Mouse (Mus musculus) embryonic facial prominence, embryonic 11.5 days (tissue): ENCODE data around the gene Ankrd44. TPM values are rescaled to one million over a fixed set of nuclear protein-coding genes. Genes with fewer than 3 reads are reported as not detected.
"Not testable (repeated sequence)": the region's sequence is repeated elsewhere in the genome, so short reads cannot be mapped to it uniquely, and the experiment has no call there.

Experiments used
- ATAC-seq: fragments of 200-750 bp; cut with Nextera tagmentation; replicated peaks from 2 replicates; pipeline ENCODE4 v1.8.0; 2017; ENCODE audit warnings: low read depth; ENCODE audit not compliant: insufficient number of reproducible peaks, low FRiP score, low TSS enrichment
- DNase-seq: peaks from one replicate; pipeline ENCODE4 v3.0.0-alpha.2; 2015; ENCODE audit warnings: low spot score
- H3K27ac ChIP-seq: fragments of 300-500 bp; sonication (generic); replicated peaks from 2 replicates; pipeline ENCODE4 v1.5.1; 2014; ENCODE audit warnings: mild to moderate bottlenecking, low read depth, low read length, control low read depth
- H3K27me3 ChIP-seq: fragments of 300-500 bp; sonication (generic); 2 replicates; pipeline ENCODE4 v1.6.1; 2014; ENCODE audit warnings: mild to moderate bottlenecking, low read length, moderate library complexity, mixed read lengths; ENCODE audit not compliant: control insufficient read depth, insufficient read depth
- H3K36me3 ChIP-seq: fragments of 300-500 bp; sonication (generic); replicated peaks from 2 replicates; pipeline ENCODE4 v1.6.1; 2014; ENCODE audit warnings: low read depth, mild to moderate bottlenecking, low read length, moderate library complexity, mixed read lengths; ENCODE audit not compliant: control insufficient read depth, insufficient read depth
- H3K4me1 ChIP-seq: fragments of 300-500 bp; sonication (generic); 2 replicates; pipeline ENCODE4 v1.6.1; 2014; ENCODE audit warnings: low read length, mixed read lengths; ENCODE audit not compliant: control insufficient read depth, insufficient read depth
- H3K4me2 ChIP-seq: fragments of 300-500 bp; sonication (generic); 2 replicates; pipeline ENCODE4 v1.6.1; 2014; ENCODE audit warnings: low read depth, mild to moderate bottlenecking, control low read depth, low read length, moderate library complexity
- H3K4me3 ChIP-seq: fragments of 300-500 bp; sonication (generic); 2 replicates; pipeline ENCODE4 v1.5.1; 2014; ENCODE audit warnings: low read depth, low read length, control low read depth
- H3K9ac ChIP-seq: fragments of 300-500 bp; sonication (generic); replicated peaks from 2 replicates; pipeline ENCODE4 v1.6.1; 2014; ENCODE audit warnings: mild to moderate bottlenecking, control low read depth, low read length
- H3K9me3 ChIP-seq: fragments of 300-500 bp; sonication (generic); replicated peaks from 2 replicates; pipeline ENCODE4 v1.6.1; 2016; ENCODE audit warnings: mild to moderate bottlenecking, low read length, inconsistent platforms, mixed read lengths; ENCODE audit not compliant: control insufficient read depth
- WGBS: fragments of 180-500 bp; shearing (Covaris S2); extraction: QIAGEN DNeasy Blood & Tissue Kit; methylation state at CpG from one replicate; pipeline ENCODE4 v1.1.7; 2014; 5-methylcytosine and 5-hydroxymethylcytosine counted together
- polyA plus RNA-seq: library from polyadenylated mRNA; unstranded; fragments of >200 nt; fragmentation: Nextera tagmentation; extraction: Ambion mirVana; gene quantifications from 2 replicates; pipeline ENCODE4 v1.2.1, GENCODE M21; 2014

Ankrd44 gene
- polyA plus RNA-seq, 1 experiment from 2014 or later = 24.4 TPM

- H3K4me2 ChIP-seq, H3K27me3 ChIP-seq, H3K9me3 ChIP-seq, H3K36me3 ChIP-seq, H3K9ac ChIP-seq, H3K27ac ChIP-seq, ATAC-seq, H3K4me3 ChIP-seq, H3K4me1 ChIP-seq, DNase-seq: not testable (repeated sequence)
- 96% methylated on average over 8 of the region's 14 CpGs for WGBS
Measured at GRCm38 (mm10) chr1:54956995-54957394, 30.8 kb upstream of the Ankrd44 start.

- ATAC-seq (0 out of 2 replicates have a peak, but pooled peaks have one; percentile 34), DNase-seq (no peak)
- Histone ChIP-seq H3K4me1 (no peaks in the 10 kb centered on the region), H3K36me3 (no peaks in the 10 kb centered on the region), H3K27me3 (no peaks in the 10 kb centered on the region), H3K9me3 (no peaks in the 10 kb centered on the region), H3K27ac (no peak overlapping the region), H3K9ac (no peak overlapping the region), H3K4me2 (no peak overlapping the region), H3K4me3 (no peak overlapping the region)
- WGBS = 78% methylated on average over 4 of the region's 4 CpGs
Measured at GRCm38 (mm10) chr1:54954856-54955255, 28.7 kb upstream of the Ankrd44 start.

GRCm38 (mm10) chr1:54944648-54945047 is 18.5 kb upstream of the Ankrd44 start:
- Histone ChIP-seq H3K9ac (no peak overlapping the region), H3K27me3 (no peaks in the 10 kb centered on the region), H3K4me3 (no peak overlapping the region), H3K27ac (no peak overlapping the region), H3K36me3 (no peaks in the 10 kb centered on the region), H3K9me3 (no peaks in the 10 kb centered on the region), H3K4me1 (no peaks in the 10 kb centered on the region), H3K4me2 (no peak overlapping the region)
- 49% methylated on average over 3 of the region's 3 CpGs for WGBS
- DNase-seq = peak; percentile 45
- no peak for ATAC-seq

GRCm38 (mm10) chr1:54935466-54935865 is 9.3 kb upstream of the Ankrd44 start:
- Histone ChIP-seq H3K4me1 (no peaks in the 10 kb centered on the region), H3K9me3 (no peaks in the 10 kb centered on the region), H3K9ac (no peak overlapping the region), H3K27ac (no peak overlapping the region), H3K4me2 (no peak overlapping the region), H3K4me3 (no peak overlapping the region), H3K36me3 (no peaks in the 10 kb centered on the region), H3K27me3 (no peaks in the 10 kb centered on the region)
- ATAC-seq = no peak
- DNase-seq = no peak
- WGBS = 91% methylated on average over 3 of the region's 3 CpGs

GRCm38 (mm10) chr1:54934911-54935310 is 8.7 kb upstream of the Ankrd44 start:
- Histone ChIP-seq H3K9me3 (no peaks in the 10 kb centered on the region), H3K4me1 (no peaks in the 10 kb centered on the region), H3K4me2 (no peak overlapping the region), H3K9ac (no peak overlapping the region), H3K27me3 (no peaks in the 10 kb centered on the region), H3K27ac (no peak overlapping the region), H3K36me3 (no peaks in the 10 kb centered on the region), H3K4me3 (no peak overlapping the region)
- WGBS = 82% methylated on average over 2 of the region's 2 CpGs
- DNase-seq (no peak), ATAC-seq (no peak)

- 90% methylated on average over 5 of the region's 5 CpGs for WGBS
- H3K9me3 ChIP-seq = no peaks in the 10 kb centered on the region
- no peaks in the 10 kb centered on the region for H3K27me3 ChIP-seq
- no peaks in the 10 kb centered on the region for H3K36me3 ChIP-seq
- H3K27ac ChIP-seq = no peak overlapping the region
- H3K4me3 ChIP-seq = no peak overlapping the region
- H3K9ac ChIP-seq = no peak overlapping the region
- H3K4me2 ChIP-seq = no peak overlapping the region
- no peaks in the 10 kb centered on the region for H3K4me1 ChIP-seq
- ATAC-seq (no peak), DNase-seq (no peak)
Measured at GRCm38 (mm10) chr1:54933646-54934045, 7.5 kb upstream of the Ankrd44 start.

- 93% methylated on average over 1 of the region's 1 CpGs for WGBS
- H3K27me3 ChIP-seq = no peaks in the 10 kb centered on the region
- ATAC-seq = no peak
Measured at GRCm38 (mm10) chr1:54932456-54933115, 6.4 kb upstream of the Ankrd44 start.

GRCm38 (mm10) chr1:54931231-54931630 is 5.0 kb upstream of the Ankrd44 start:
- 38% methylated on average over 5 of the region's 5 CpGs for WGBS

More at GRCm38 (mm10) chr1:54932456-54933115, 6.4 kb upstream of the Ankrd44 start:
- Histone ChIP-seq H3K27ac (no peak overlapping the region), H3K9me3 (no peaks in the 10 kb centered on the region), H3K9ac (no peak overlapping the region), H3K36me3 (no peaks in the 10 kb centered on the region), H3K4me2 (no peak overlapping the region), H3K4me3 (no peak overlapping the region), H3K4me1 (no peaks in the 10 kb centered on the region)
- DNase-seq = no peak

More at GRCm38 (mm10) chr1:54931231-54931630, 5.0 kb upstream of the Ankrd44 start:
- Histone ChIP-seq H3K27me3 (no peaks in the 10 kb centered on the region), H3K9ac (no peak overlapping the region), H3K4me1 (no peaks in the 10 kb centered on the region), H3K9me3 (no peaks in the 10 kb centered on the region), H3K4me2 (no peak overlapping the region), H3K27ac (no peak overlapping the region), H3K36me3 (no peaks in the 10 kb centered on the region), H3K4me3 (no peak overlapping the region)
- peak; percentile 26; the same call in 1 of the 2 replicates for ATAC-seq
- peak; percentile 52 for DNase-seq
